Mouse (Mus musculus) mature B cell (primary cell): ENCODE measurements at regions not wholly inside any gene's neighbourhood (a gene's known extent, or its start where the extent isn't known, plus 50 kb on each side); places are given as distances from the start of the nearest gene placed in this dataset.

Experiments
- in situ Hi-C: fragments of 300-500 bp; cut with MboI; formaldehyde crosslinking; loops from 2 replicates; pipeline ENCODE4 v1.14.3; 2019

GRCm38 (mm10) chr11:112718547-112718946, 63.5 kb upstream of the Sox9 start:
- in situ Hi-C loops: no loop called here

- in situ Hi-C loops: no loop called here
Observed at GRCm38 (mm10) chr11:112720652-112721051, 61.4 kb upstream of the Sox9 start.

GRCm38 (mm10) chr11:112722936-112723335, 59.1 kb upstream of the Sox9 start:
- in situ Hi-C loops: no loop called here

GRCm38 (mm10) chr11:112728154-112728952, 53.7 kb upstream of the Sox9 start:
- in situ Hi-C loops: no loop called here
